In the genomic region with DNA sequence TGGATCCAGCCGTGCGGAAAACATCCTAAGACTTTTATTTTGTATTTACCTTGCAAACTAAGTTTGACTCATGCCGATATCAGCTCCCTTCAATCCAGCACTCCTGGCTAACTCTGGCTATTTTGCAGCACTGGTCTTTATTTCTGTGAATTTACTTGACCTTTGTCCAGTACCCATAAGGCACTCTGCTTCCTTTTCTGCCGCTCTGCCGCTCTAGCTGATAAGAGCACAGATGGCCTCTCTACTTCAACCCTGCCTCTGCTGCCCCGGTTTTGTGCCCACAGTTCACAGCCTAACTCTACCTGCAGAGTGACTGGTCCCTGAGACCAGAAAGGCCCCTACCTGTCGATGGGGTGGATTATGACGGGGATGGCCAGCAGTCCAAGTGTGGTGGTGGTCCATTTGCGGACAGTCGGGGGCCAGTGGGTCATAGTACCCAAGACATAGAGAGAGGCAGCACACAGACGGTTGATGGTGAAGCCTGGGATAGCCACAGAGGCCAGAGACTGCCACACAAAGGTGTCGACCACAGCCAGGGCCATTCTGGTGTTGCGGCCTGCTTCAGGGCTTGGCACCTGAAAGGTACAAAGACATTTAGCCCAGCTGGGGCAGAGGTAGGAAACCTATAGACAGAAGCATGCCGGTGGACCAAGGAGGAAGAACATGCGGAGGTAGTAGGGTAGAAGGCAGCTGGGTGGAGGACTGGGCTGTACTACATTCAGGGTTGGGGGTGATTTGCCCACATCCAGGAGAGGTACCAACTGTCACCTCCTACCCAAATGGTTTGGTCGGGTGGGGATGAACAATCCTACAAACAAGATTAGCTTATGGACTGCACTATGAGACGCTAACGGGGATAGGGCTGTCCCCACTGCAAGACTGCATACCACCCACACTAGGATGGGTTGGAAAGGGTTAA, we compare ENCODE assay signal across 8 mouse cellular contexts. TPM values are rescaled to one million over a fixed set of nuclear protein-coding genes. Genes with fewer than 3 reads are reported as not detected.
A peak's percentile ranks its signal among the peaks of the same experiment; 100 is the strongest.
DNase-seq lines count a peak whose midpoint lies in the region; ATAC-seq and TF ChIP-seq lines count a peak whose summit lies in the region.
"Had no signal": no experiment of that assay in that cellular context is flagged by ENCODE, and none has a peak within 500 bp of the region (broad histone marks: within the 10 kb centered on the region; RNA-seq: fewer than 3 reads in every experiment).

No protein-coding gene starts in this region.

- no peak for TF ChIP-seq CTCF in G1E (IDR thresholded peaks at IDR 0.05; ENCODE audit: low read depth, low read length)

- H3K36me3 ChIP-seq in G1E (replicated peaks), result peaks cover 35% of the 10 kb centered on the region
- peaks cover 29% of the 10 kb centered on the region for H3K36me3 ChIP-seq in embryonic facial prominence, embryonic 10.5 days (replicated peaks)
- H3K36me3 ChIP-seq in midbrain, embryonic 12.5 days, result peaks cover 14% of the 10 kb centered on the region

- H3K9me3 ChIP-seq in G1E (replicated peaks), result peaks cover 15% of the 10 kb centered on the region
- H3K9me3 ChIP-seq in embryonic facial prominence, embryonic 10.5 days, result no peaks in the 10 kb centered on the region
- no peaks in the 10 kb centered on the region for H3K9me3 ChIP-seq in midbrain, embryonic 12.5 days

- no peak for ATAC-seq in G1E (ENCODE audit: extremely low read depth, insufficient number of reproducible peaks, low FRiP score, poor library complexity, severe bottlenecking)
- no peak for ATAC-seq in midbrain, embryonic 12.5 days (ENCODE audit: low FRiP score, low read depth)

- H3K9ac ChIP-seq in midbrain, embryonic 12.5 days (replicated peaks), result no peak overlapping the region

- peak; percentile 26 for DNase-seq in kidney, adult 9 months
- no peak for DNase-seq in kidney, adult 18-20 months
- no peak for DNase-seq in G1E (ENCODE audit: low spot score)
- no peak for DNase-seq in embryonic facial prominence, embryonic 10.5 days (ENCODE audit: low spot score)
- no peak for DNase-seq in layer of hippocampus, postnatal 25 days (ENCODE audit: extremely low spot score in 1 of 2, low spot score in 1 of 2)
- DNase-seq in layer of hippocampus, adult 8-10 months (ENCODE audit: low spot score in 2 of 2), result no peak

- H3K27me3 ChIP-seq in G1E (ENCODE audit: insufficient read depth, low read length), result no peaks in the 10 kb centered on the region; the same call in 1 of the 2 replicates
- H3K27me3 ChIP-seq in embryonic facial prominence, embryonic 10.5 days (replicated peaks; ENCODE audit: low read depth, poor library complexity, severe bottlenecking), result no peaks in the 10 kb centered on the region
- no peaks in the 10 kb centered on the region for H3K27me3 ChIP-seq in midbrain, embryonic 12.5 days

- WGBS in embryonic facial prominence, embryonic 10.5 days, result 89% methylated on average over 18 of the region's 18 CpGs
- WGBS in midbrain, embryonic 12.5 days, result 86% methylated on average over 18 of the region's 18 CpGs

- no peak overlapping the region for H3K27ac ChIP-seq in embryonic facial prominence, embryonic 10.5 days (replicated peaks)
- H3K27ac ChIP-seq in midbrain, embryonic 12.5 days (replicated peaks), result no peak overlapping the region

- peak overlapping the region; percentile 75 for H3K4me3 ChIP-seq in G1E (ENCODE audit: low read depth, low read length)
- H3K4me3 ChIP-seq in embryonic facial prominence, embryonic 10.5 days, result peak overlapping the region; percentile 68
- H3K4me3 ChIP-seq in midbrain, embryonic 12.5 days, result no peak overlapping the region

- peak overlapping the region; percentile 88; the same call in 1 of the 2 replicates for H3K4me2 ChIP-seq in midbrain, embryonic 12.5 days (replicated peaks)

- peaks cover 53% of the 10 kb centered on the region for H3K4me1 ChIP-seq in G1E (ENCODE audit: insufficient read depth, low read depth, low read length)
- peaks cover 35% of the 10 kb centered on the region for H3K4me1 ChIP-seq in embryonic facial prominence, embryonic 10.5 days
- H3K4me1 ChIP-seq in midbrain, embryonic 12.5 days, result peaks cover 26% of the 10 kb centered on the region

RNA-seq across cellular contexts. Expression of gene Mtfp1, which starts 1.5 kb away (rescaled TPM):
- total RNA-seq in G1E (2014; fragmentation: Nextera tagmentation) (5.4 and 6.5 TPM in 2 replicates), G1E (2017) (10.5 and 12.7 TPM in 2 replicates)
- 12.3 and 14.2 TPM in 2 replicates for polyA plus RNA-seq in G1E (2012)
- polyA plus RNA-seq in embryonic facial prominence, embryonic 10.5 days (2016; fragmentation: Nextera tagmentation; extraction: Ambion mirVana), result 14.6 and 15.6 TPM in 2 replicates
- polyA plus RNA-seq in midbrain, embryonic 12.5 days (2016; fragmentation: Nextera tagmentation; extraction: Ambion mirVana), result 5.3 and 5.9 TPM in 2 replicates
- total RNA-seq in layer of hippocampus, postnatal 25 days (2021), result 100 to 1,000 TPM; 109 to 126 TPM
- total RNA-seq in layer of hippocampus, adult 8-10 months (2022), result 100 to 1,000 TPM in 2 of 4 experiments, 10 to 100 TPM in 2; 93.7 to 108 (median 102) TPM

RNA-seq across cellular contexts. Expression of gene Sec14l3, which starts 29.1 kb away (rescaled TPM):
- total RNA-seq in G1E (2014; fragmentation: Nextera tagmentation), result not detected in 2 replicates
- 0.11 TPM in 1 of 2 replicates, not detected in the other for total RNA-seq in G1E (2017)
- not detected in 2 replicates for polyA plus RNA-seq in G1E (2012)
- polyA plus RNA-seq in embryonic facial prominence, embryonic 10.5 days (2016; fragmentation: Nextera tagmentation; extraction: Ambion mirVana), result not detected in 2 replicates
- polyA plus RNA-seq in midbrain, embryonic 12.5 days (2016; fragmentation: Nextera tagmentation; extraction: Ambion mirVana), result not detected in 2 replicates
- 1 to 10 TPM; 1.6 to 1.9 TPM for total RNA-seq in layer of hippocampus, postnatal 25 days (2021)
- total RNA-seq in layer of hippocampus, adult 8-10 months (2022), result 1 to 10 TPM; 1.4 to 2.9 (median 1.9) TPM
- total RNA-seq: gastrocnemius, postnatal 36 days had no signal

RNA-seq across cellular contexts. Expression of gene Sec14l2, which starts 29.5 kb away (rescaled TPM):
- total RNA-seq in G1E (2014; fragmentation: Nextera tagmentation) (13.7 and 13.8 TPM in 2 replicates), G1E (2017) (4.6 and 6.6 TPM in 2 replicates)
- polyA plus RNA-seq in G1E (2012), result 3.3 and 3.5 TPM in 2 replicates
- polyA plus RNA-seq in embryonic facial prominence, embryonic 10.5 days (2016; fragmentation: Nextera tagmentation; extraction: Ambion mirVana), result 1.7 and 2.0 TPM in 2 replicates
- 3.0 and 3.2 TPM in 2 replicates for polyA plus RNA-seq in midbrain, embryonic 12.5 days (2016; fragmentation: Nextera tagmentation; extraction: Ambion mirVana)
- 10 to 100 TPM; 57.2 to 59.4 TPM for total RNA-seq in layer of hippocampus, postnatal 25 days (2021)
- 10 to 100 TPM; 52.3 to 62.7 (median 57.1) TPM for total RNA-seq in layer of hippocampus, adult 8-10 months (2022)

RNA-seq across cellular contexts. Expression of gene Rnf215, which starts 41.3 kb away (rescaled TPM):
- total RNA-seq in G1E (2014; fragmentation: Nextera tagmentation), result 2.8 and 4.0 TPM in 2 replicates
- 10.5 and 12.9 TPM in 2 replicates for total RNA-seq in G1E (2017)
- 4.5 and 5.1 TPM in 2 replicates for polyA plus RNA-seq in G1E (2012)
- polyA plus RNA-seq in embryonic facial prominence, embryonic 10.5 days (2016; fragmentation: Nextera tagmentation; extraction: Ambion mirVana), result 21.2 and 22.8 TPM in 2 replicates
- 36.8 and 37.5 TPM in 2 replicates for polyA plus RNA-seq in midbrain, embryonic 12.5 days (2016; fragmentation: Nextera tagmentation; extraction: Ambion mirVana)
- total RNA-seq in layer of hippocampus, postnatal 25 days (2021), result 10 to 100 TPM; 31.1 to 31.2 TPM
- total RNA-seq in layer of hippocampus, adult 8-10 months (2022), result 10 to 100 TPM; 32.4 to 36.4 (median 35.0) TPM

Comparison
In these comparisons a context has a peak if more than half of its experiments do, and no peak if none do; other contexts are left out.
1. RNA of gene Mtfp1, which starts 1.5 kb away (total RNA-seq): 109 to 126 TPM in layer of hippocampus, postnatal 25 days and 93.7 to 108 TPM in layer of hippocampus, adult 8-10 months; 5.4 to 12.7 TPM in G1E; every median in the first group is over 4 times any median in the second.